Mouse (Mus musculus) R1 (cell line): ENCODE measurements around the gene Prr3.
A peak's percentile ranks its signal among the peaks of the same experiment; 100 is the strongest.

Experiments
- DNase-seq: peaks from one replicate; pipeline ENCODE4 v3.0.0-alpha.2; 2018; ENCODE audit warnings: low read depth, low spot score

Prr3 gene

GRCm38 (mm10) chr17:35939108-35939507, 40.9 kb downstream of the Prr3 start:
- DNase-seq: peak; percentile 95

GRCm38 (mm10) chr17:35937700-35938348, 42.2 kb downstream of the Prr3 start:
- peak; percentile 89 for DNase-seq

GRCm38 (mm10) chr17:35935763-35936162, 44.3 kb downstream of the Prr3 start:
- DNase-seq: peak; percentile 58

- DNase-seq: no peak
Measured at GRCm38 (mm10) chr17:35932608-35933007, 47.4 kb downstream of the Prr3 start.

- DNase-seq: no peak
Measured at GRCm38 (mm10) chr17:35930627-35931026, 49.4 kb downstream of the Prr3 start.

- no peak for DNase-seq
Measured at GRCm38 (mm10) chr17:35929534-35929933, 50.5 kb downstream of the Prr3 start.

GRCm38 (mm10) chr17:35927471-35927870, 52.6 kb downstream of the Prr3 start:
- DNase-seq: no peak

- no peak for DNase-seq
Measured at GRCm38 (mm10) chr17:35923281-35923680, 56.8 kb downstream of the Prr3 start.

- no peak for DNase-seq
Measured at GRCm38 (mm10) chr17:35922566-35922965, 57.5 kb downstream of the Prr3 start.
